Mouse (Mus musculus) ES-E14 (cell line): ENCODE results near the gene Ipo13. TPM values are rescaled to one million over a fixed set of nuclear protein-coding genes. Genes with fewer than 3 reads are reported as not detected.

ENCODE experiments used
- DNase-seq: peaks from one replicate; pipeline ENCODE4 v3.0.0-alpha.2; 2013; ENCODE audit warnings: low read depth, low spot score
- H3K27ac ChIP-seq: 2 replicates; pipeline ENCODE4 v1.5.1; 2012; ENCODE audit warnings: low read depth, mild to moderate bottlenecking, low read length, moderate library complexity, mixed read lengths; ENCODE audit not compliant: poor library complexity, insufficient read depth, severe bottlenecking
- H3K36me3 ChIP-seq: 2 replicates; pipeline ENCODE4 v1.6.1; 2012; ENCODE audit warnings: mild to moderate bottlenecking, low read length, moderate library complexity, mixed read lengths; ENCODE audit not compliant: control insufficient read depth, poor library complexity, insufficient read depth, severe bottlenecking
- H3K4me1 ChIP-seq, 2 experiments: fragments of 150-350 bp in 1 of 2; sonication (generic) in 1 of 2; 2 replicates each; pipeline ENCODE4 v1.6.1; 2012; ENCODE audit warnings: low read length in 2 of 2, mild to moderate bottlenecking in 1 of 2, mixed read lengths in 1 of 2; ENCODE audit not compliant: control insufficient read depth in 2 of 2, insufficient read depth in 2 of 2, poor library complexity in 1 of 2
- H3K4me3 ChIP-seq, 2 experiments: fragments of 150-350 bp in 1 of 2; sonication (generic) in 1 of 2; 2 replicates each; pipeline ENCODE4 v1.5.1; 2012; ENCODE audit warnings: low read length in 2 of 2, low read depth in 1 of 2, mild to moderate bottlenecking in 1 of 2, mixed read lengths in 1 of 2; ENCODE audit not compliant: insufficient read depth in 1 of 2, poor library complexity in 1 of 2, severe bottlenecking in 1 of 2
- H3K9ac ChIP-seq: 2 replicates; pipeline ENCODE4 v1.6.1; 2012; ENCODE audit warnings: low read depth, mild to moderate bottlenecking, low read length, mixed read lengths; ENCODE audit not compliant: poor library complexity, insufficient read depth, severe bottlenecking
- H3K9me3 ChIP-seq: fragments of 150-350 bp; sonication (generic); 2 replicates; pipeline ENCODE4 v1.6.1; 2012; ENCODE audit warnings: low read depth, mild to moderate bottlenecking, low read length; ENCODE audit not compliant: control insufficient read depth, insufficient read depth
- CHD2 ChIP-seq: IDR thresholded peaks from 2 replicates; pipeline ENCODE4 v1.6.1; 2014; ENCODE audit warnings: mild to moderate bottlenecking, low read depth, low read length, inconsistent platforms
- HCFC1 ChIP-seq: IDR thresholded peaks from 2 replicates; pipeline ENCODE4 v1.6.1; 2012; ENCODE audit warnings: low read length, inconsistent platforms, borderline replicate concordance; ENCODE audit not compliant: insufficient read depth
- MAFK ChIP-seq: IDR thresholded peaks from 2 replicates; pipeline ENCODE4 v1.6.1; 2014; ENCODE audit warnings: mild to moderate bottlenecking, low read depth, low read length, inconsistent platforms; ENCODE audit not compliant: insufficient read depth
- ZC3H11A ChIP-seq: IDR thresholded peaks from 2 replicates; pipeline ENCODE4 v1.6.1; 2012; ENCODE audit warnings: low read depth, mild to moderate bottlenecking, inconsistent platforms, low read length, borderline replicate concordance
- ZNF384 ChIP-seq: IDR thresholded peaks from 2 replicates; pipeline ENCODE4 v1.6.1; 2012; ENCODE audit warnings: low read depth, low read length, inconsistent platforms
- in situ Hi-C, 2 experiments: fragments of 600-800 bp; cut with MboI; formaldehyde crosslinking; loops; one replicate each; pipeline ENCODE4 v1.15.1; 2025; ENCODE audit warnings: low sequenced_read_pairs in 2 of 2, inconsistent platforms in 1 of 2; ENCODE audit not compliant: unreplicated experiment in 2 of 2
- total RNA-seq: library from RNA; depleted of rRNA; stranded (reverse); fragments of 300-350 nt; gene quantifications from 2 replicates; pipeline ENCODE4 v1.2.3, GENCODE M21; 2012

The Ipo13 gene
- total RNA-seq, 1 experiment = 50.2 TPM

- Histone ChIP-seq H3K9ac (peak overlapping the region; percentile 95; the same call in 1 of the 2 replicates), H3K4me1 (peaks cover 0 to 10% of the 10 kb centered on the region in 2 experiments; a peak in 2 of 4 replicates), H3K27ac (no peak overlapping the region), H3K9me3 (no peaks in the 10 kb centered on the region), H3K4me3 (peak overlapping the region in 1 of 2 experiments; percentile 91; a peak in 1 of 4 replicates), H3K36me3 (peaks cover 12% of the 10 kb centered on the region)
- DNase-seq = no peak
- in situ Hi-C loops = no loop called here
- no peak for TF ChIP-seq ZNF384
- TF ChIP-seq CHD2 = no peak
- no peak for TF ChIP-seq MAFK
- TF ChIP-seq ZC3H11A = no peak
- TF ChIP-seq HCFC1 = no peak
Observed at GRCm38 (mm10) chr4:117913421-117913820, 1.4 kb downstream of the Ipo13 start.

GRCm38 (mm10) chr4:117912685-117913273 is 2.0 kb downstream of the Ipo13 start:
- Histone ChIP-seq H3K9ac (no peak overlapping the region), H3K9me3 (no peaks in the 10 kb centered on the region), H3K27ac (no peak overlapping the region), H3K4me1 (peaks cover 0 to 10% of the 10 kb centered on the region in 2 experiments; a peak in 2 of 4 replicates), H3K36me3 (peaks cover 15% of the 10 kb centered on the region), H3K4me3 (no peak overlapping the region)
- in situ Hi-C loops = no loop called here
- no peak for DNase-seq
- TF ChIP-seq HCFC1 (no peak), ZNF384 (no peak), CHD2 (no peak), MAFK (no peak), ZC3H11A (no peak)

GRCm38 (mm10) chr4:117912131-117912561 is 2.7 kb downstream of the Ipo13 start:
- in situ Hi-C loops = no loop called here
- Histone ChIP-seq H3K9me3 (no peaks in the 10 kb centered on the region), H3K9ac (no peak overlapping the region), H3K27ac (no peak overlapping the region), H3K36me3 (peaks cover 19% of the 10 kb centered on the region), H3K4me3 (no peak overlapping the region), H3K4me1 (peaks cover 0 to 10% of the 10 kb centered on the region in 2 experiments; a peak in 2 of 4 replicates)
- no peak for DNase-seq
- TF ChIP-seq MAFK (peak; percentile 74), ZC3H11A (no peak), CHD2 (no peak), ZNF384 (no peak)

DNA sequence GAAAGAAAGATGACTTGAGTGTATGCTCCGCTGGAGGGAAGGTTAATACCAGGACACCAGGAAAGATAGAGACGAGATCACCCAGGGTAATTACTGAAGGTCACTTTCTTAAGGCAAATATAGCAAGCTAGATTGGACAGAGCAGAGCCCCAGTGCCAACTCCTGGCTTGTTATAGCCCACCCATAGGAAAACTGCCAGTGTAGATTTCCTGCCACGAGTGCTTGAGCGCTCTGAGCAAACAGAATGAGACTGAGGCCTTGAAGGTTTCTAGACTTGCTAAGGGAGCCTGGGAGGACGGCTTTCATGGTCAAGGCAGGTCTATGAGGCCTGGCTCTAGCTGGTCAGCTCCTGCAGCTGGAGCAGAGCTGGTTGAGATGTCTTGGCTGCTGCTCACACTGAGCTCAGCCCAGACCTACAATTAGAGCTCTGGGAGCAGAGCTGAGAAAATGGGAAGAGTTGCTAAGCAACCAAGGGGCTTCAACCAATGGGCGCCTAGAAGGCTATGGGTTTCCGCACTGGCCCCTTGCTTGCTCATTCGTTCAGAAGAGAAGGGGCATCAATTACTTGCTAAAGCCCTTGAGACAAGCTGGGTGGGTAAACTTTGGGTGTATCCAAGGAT is 5.9 kb downstream of the Ipo13 start:
- no peaks in the 10 kb centered on the region for H3K9me3 ChIP-seq
- peaks cover 0 to 9% of the 10 kb centered on the region in 2 experiments; a peak in 2 of 4 replicates for H3K4me1 ChIP-seq
- no peak for TF ChIP-seq ZNF384
- no peak for TF ChIP-seq ZC3H11A
- DNase-seq = no peak
- H3K27ac ChIP-seq = no peak overlapping the region
- peaks cover 32% of the 10 kb centered on the region for H3K36me3 ChIP-seq
- no peak overlapping the region for H3K9ac ChIP-seq
- no peak overlapping the region for H3K4me3 ChIP-seq
- in situ Hi-C loops = no loop called here

DNA sequence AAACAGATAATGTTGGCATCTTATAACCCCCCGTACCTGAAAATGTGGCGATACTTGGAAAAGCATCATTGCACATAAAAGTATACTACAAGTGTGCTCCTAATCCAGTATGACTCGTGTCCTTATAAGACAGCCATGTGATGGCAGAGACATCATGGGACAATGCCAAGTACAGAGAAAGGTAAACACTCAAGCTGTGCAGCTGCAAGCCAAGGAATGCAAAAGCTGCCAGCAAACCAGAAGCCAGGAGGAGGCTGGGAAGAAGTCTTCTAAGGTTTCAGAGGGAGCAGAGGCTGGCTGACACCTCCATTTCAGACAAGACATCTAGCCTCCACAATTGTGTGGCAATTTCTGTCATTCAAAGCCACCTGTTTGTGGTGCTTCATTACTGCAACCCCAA is 8.6 kb downstream of the Ipo13 start:
- Histone ChIP-seq H3K36me3 (peaks cover 49% of the 10 kb centered on the region), H3K4me1 (no peaks in the 10 kb centered on the region), H3K9ac (no peak overlapping the region), H3K9me3 (no peaks in the 10 kb centered on the region), H3K27ac (no peak overlapping the region), H3K4me3 (no peak overlapping the region)
- in situ Hi-C loops = no loop called here
- TF ChIP-seq MAFK = no peak
- TF ChIP-seq ZNF384 = no peak
- TF ChIP-seq CHD2 = no peak
- TF ChIP-seq ZC3H11A = no peak
- TF ChIP-seq HCFC1 = no peak
- DNase-seq = no peak
